Mouse (Mus musculus): ENCODE results near the gene Synpo2l. TPM values are rescaled to one million over a fixed set of nuclear protein-coding genes. Genes with fewer than 3 reads are reported as not detected.

Gene Synpo2l
- total RNA-seq, 2 experiments from 2014 or later: 230 to 272 TPM

Small RNAs within 50 kb of the gene (microRNA-seq; reads per million reads assigned to microRNA genes)
- gene Mir6946: 0.82 to 1.7 reads per million in 2 experiments

Other genes with a start within 250 kb of the Synpo2l start
- gene Cfap70, start 216.1 kb downstream of the Synpo2l start, total RNA-seq (2021): under 1 TPM; 0.29 to 0.54 TPM
- gene Anxa7, start 188.2 kb downstream of the Synpo2l start, total RNA-seq (2021): 10 to 100 TPM; 49.5 to 57.1 TPM
- gene Mss51, start 171.5 kb downstream of the Synpo2l start, total RNA-seq (2021): 1 to 10 TPM in 1 of 2 experiments, under 1 TPM in 1; 0.97 to 1.2 TPM
- gene Ppp3cb, start 121.8 kb downstream of the Synpo2l start, total RNA-seq (2021): 10 to 100 TPM; 71.7 to 79.0 TPM
- 10 to 100 TPM; 15.2 to 15.4 TPM for gene Usp54, start 27.3 kb downstream of the Synpo2l start, total RNA-seq (2021)
- 1 to 10 TPM; 5.6 to 7.5 TPM for gene Myoz1, start 11.8 kb downstream of the Synpo2l start, total RNA-seq (2021)
- 100 to 1,000 TPM in 1 of 2 experiments, 10 to 100 TPM in 1; 96.3 to 110 TPM for gene Sec24c, start 6.0 kb upstream of the Synpo2l start, total RNA-seq (2021)
- 10 to 100 TPM; 11.4 to 11.8 TPM for gene Fut11, start 26.6 kb upstream of the Synpo2l start, total RNA-seq (2021)
- gene Chchd1, start 34.7 kb upstream of the Synpo2l start, total RNA-seq (2021): 100 to 1,000 TPM in 1 of 2 experiments, 10 to 100 TPM in 1; 87.0 to 104 TPM
- gene Zswim8, start 39.2 kb upstream of the Synpo2l start, total RNA-seq (2021): 10 to 100 TPM; 81.7 to 83.6 TPM
- gene Ndst2, start 66.2 kb upstream of the Synpo2l start, total RNA-seq (2021): 10 to 100 TPM; 18.2 to 18.3 TPM
- gene Camk2g, start 125.7 kb upstream of the Synpo2l start, total RNA-seq (2021): 10 to 100 TPM; 58.3 to 65.2 TPM
- gene Plau, start 168.3 kb upstream of the Synpo2l start, total RNA-seq (2021): 10 to 100 TPM; 11.1 to 11.9 TPM